Mouse (Mus musculus) kidney, adult 9 months (tissue): ENCODE results near the gene Prim1.

Source experiments
- DNase-seq: peaks from one replicate; pipeline ENCODE4 v3.0.0; 2022

Prim1 gene

GRCm38 (mm10) chr10:128015068-128015934 is at the start of gene Prim1:
Prim1 (plus strand) TSS chr10:128015168.
- peak; percentile 89 for DNase-seq

- DNase-seq, result peak; percentile 78
These were observed 48.5 kb upstream of the Prim1 start for GRCm38 (mm10) chr10:127966506-127966905.

GRCm38 (mm10) chr10:127969820-127970219 is 45.1 kb upstream of the Prim1 start:
- DNase-seq, result peak; percentile 21

GRCm38 (mm10) chr10:127970359-127970831 is 44.6 kb upstream of the Prim1 start:
- no peak for DNase-seq

- DNase-seq, result no peak
These were observed 43.8 kb upstream of the Prim1 start for GRCm38 (mm10) chr10:127971135-127971534.

GRCm38 (mm10) chr10:127974062-127974461 is 40.9 kb upstream of the Prim1 start:
- DNase-seq, result no peak

GRCm38 (mm10) chr10:127975503-127975902 is 39.5 kb upstream of the Prim1 start:
- no peak for DNase-seq

GRCm38 (mm10) chr10:127984650-127985049 is 30.3 kb upstream of the Prim1 start:
- no peak for DNase-seq

- no peak for DNase-seq
These were observed 29.4 kb upstream of the Prim1 start for GRCm38 (mm10) chr10:127985601-127986000.

- DNase-seq, result no peak
These were observed 18.3 kb upstream of the Prim1 start for GRCm38 (mm10) chr10:127996690-127997089.

- no peak for DNase-seq
These were observed 16.7 kb upstream of the Prim1 start for GRCm38 (mm10) chr10:127998260-127998659.

GRCm38 (mm10) chr10:128003281-128003801 is 11.6 kb upstream of the Prim1 start:
- DNase-seq, result no peak

- DNase-seq, result no peak
These were observed 10.1 kb upstream of the Prim1 start for GRCm38 (mm10) chr10:128004918-128005317.

GRCm38 (mm10) chr10:128005479-128005878 is 9.5 kb upstream of the Prim1 start:
- DNase-seq, result no peak

GRCm38 (mm10) chr10:128007446-128007845 is 7.5 kb upstream of the Prim1 start, which contains the start of gene Hsd17b6:
Hsd17b6 (minus strand) TSS chr10:128007611.
- DNase-seq, result no peak

- peak; percentile 85 for DNase-seq
These were observed 6.6 kb upstream of the Prim1 start for GRCm38 (mm10) chr10:128008207-128008889.

- no peak for DNase-seq
These were observed 5.2 kb upstream of the Prim1 start for GRCm38 (mm10) chr10:128009735-128010134.

- DNase-seq, result no peak
These were observed 7.2 kb downstream of the Prim1 start for GRCm38 (mm10) chr10:128022196-128022595.

- DNase-seq, result no peak
These were observed 8.5 kb downstream of the Prim1 start for GRCm38 (mm10) chr10:128023496-128023895.

- DNase-seq, result no peak
These were observed 15.0 kb downstream of the Prim1 start for GRCm38 (mm10) chr10:128029931-128030330.

- DNase-seq, result no peak
These were observed 15.9 kb downstream of the Prim1 start for GRCm38 (mm10) chr10:128030860-128031259.

- DNase-seq, result peak; percentile 64
These were observed 21.9 kb downstream of the Prim1 start for GRCm38 (mm10) chr10:128036746-128037425.

GRCm38 (mm10) chr10:128037921-128038320 is 23.0 kb downstream of the Prim1 start:
- DNase-seq, result no peak
